Mouse (Mus musculus): ENCODE data around the gene Basp1.

Basp1 gene

GRCm38 (mm10) chr15:25416367-25416766, 2.8 kb upstream of the Basp1 start:
- no peak for DNase-seq (ENCODE audit: low read depth)

GRCm38 (mm10) chr15:25415958-25416357, 2.4 kb upstream of the Basp1 start:
- no peak for DNase-seq (ENCODE audit: low read depth)

GRCm38 (mm10) chr15:25414747-25415119, 1.2 kb upstream of the Basp1 start:
- peak; percentile 63 for DNase-seq (ENCODE audit: low read depth)

- no peak for DNase-seq (ENCODE audit: low read depth)
These were observed 615 bp upstream of the Basp1 start for GRCm38 (mm10) chr15:25414011-25414746.

GRCm38 (mm10) chr15:25412761-25413261, 753 bp downstream of the Basp1 start:
- DNase-seq (ENCODE audit: low read depth) = no peak

GRCm38 (mm10) chr15:25412171-25412641, 1.4 kb downstream of the Basp1 start:
- DNase-seq (ENCODE audit: low read depth) = no peak

GRCm38 (mm10) chr15:25411461-25411860, 2.1 kb downstream of the Basp1 start:
- no peak for DNase-seq (ENCODE audit: low read depth)

GRCm38 (mm10) chr15:25405926-25406325, 7.6 kb downstream of the Basp1 start:
- DNase-seq (ENCODE audit: low read depth) = no peak

DNA sequence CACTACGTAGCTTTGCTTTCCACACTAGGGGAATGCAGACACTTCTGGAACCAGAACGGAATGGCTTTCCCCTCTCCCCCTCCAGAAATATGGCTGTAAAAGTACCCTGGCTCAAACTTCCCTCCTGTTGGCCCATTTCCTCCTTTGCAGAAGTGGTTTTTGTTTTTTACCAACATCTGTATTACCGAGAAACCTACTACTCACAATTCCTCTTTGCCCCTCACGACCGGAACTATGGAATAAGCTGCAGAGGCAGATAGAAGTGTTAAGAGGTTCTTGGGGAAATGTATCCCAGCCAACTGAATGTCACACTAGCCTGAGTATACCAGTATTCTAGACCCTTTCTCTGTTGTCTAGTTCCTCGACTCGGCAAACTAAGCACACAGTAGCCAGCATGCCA, 9.7 kb downstream of the Basp1 start:
- no peak for DNase-seq (ENCODE audit: low read depth)

DNA sequence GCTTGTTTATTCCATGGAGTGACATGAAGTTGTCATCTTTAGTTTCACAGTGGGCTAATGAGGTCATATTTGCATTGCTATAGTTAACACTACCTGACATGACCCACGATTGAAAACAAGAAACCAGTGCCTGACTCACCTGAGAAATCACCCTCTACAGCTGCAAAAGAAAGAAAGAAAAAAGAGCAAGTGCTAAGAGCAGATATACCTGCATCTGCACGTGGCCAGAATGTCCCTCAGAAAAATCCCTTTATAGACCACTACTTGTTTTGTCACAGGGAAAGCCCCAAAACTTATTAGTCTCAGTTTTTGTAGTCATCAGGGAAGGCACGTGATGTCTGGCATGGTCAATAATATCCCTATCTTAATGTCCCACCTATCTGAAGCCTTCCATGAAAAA, 11.6 kb downstream of the Basp1 start:
- no peak for DNase-seq (ENCODE audit: low read depth)

GRCm38 (mm10) chr15:25400276-25400675, 13.3 kb downstream of the Basp1 start:
- DNase-seq (ENCODE audit: low read depth) = no peak

DNA sequence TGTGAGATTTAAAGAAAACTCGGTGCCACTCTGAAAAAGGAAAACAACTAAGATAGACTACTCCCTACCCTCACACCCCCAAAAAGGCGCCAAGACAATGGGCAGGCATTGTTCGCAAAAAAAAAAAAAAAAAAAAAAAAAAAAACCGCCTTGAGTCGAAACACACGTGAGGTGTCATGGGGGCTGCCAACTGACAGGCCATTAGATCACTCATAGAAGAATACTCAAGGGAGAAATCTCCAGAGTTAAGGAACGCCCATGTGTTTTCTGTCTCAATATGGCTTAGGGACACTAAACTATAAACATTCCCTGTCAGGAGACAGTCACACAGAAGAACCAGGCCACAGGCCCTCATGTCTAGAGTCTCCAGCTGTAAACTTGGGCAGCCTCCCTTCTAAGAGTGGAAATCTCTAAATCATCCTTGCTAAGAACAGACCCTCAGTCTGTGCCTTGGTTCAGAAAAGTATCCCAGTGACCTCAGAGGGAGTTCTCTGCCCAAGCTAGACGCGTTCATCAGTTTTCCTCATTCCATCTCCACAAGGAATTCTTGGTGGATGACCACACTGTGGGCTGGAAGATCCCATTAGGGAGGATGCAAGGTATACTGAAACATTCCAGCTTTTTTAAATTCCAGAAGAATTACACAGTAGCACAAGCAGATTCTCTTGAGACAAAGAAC, 17.5 kb downstream of the Basp1 start:
- no peak for DNase-seq (ENCODE audit: low read depth)

DNA sequence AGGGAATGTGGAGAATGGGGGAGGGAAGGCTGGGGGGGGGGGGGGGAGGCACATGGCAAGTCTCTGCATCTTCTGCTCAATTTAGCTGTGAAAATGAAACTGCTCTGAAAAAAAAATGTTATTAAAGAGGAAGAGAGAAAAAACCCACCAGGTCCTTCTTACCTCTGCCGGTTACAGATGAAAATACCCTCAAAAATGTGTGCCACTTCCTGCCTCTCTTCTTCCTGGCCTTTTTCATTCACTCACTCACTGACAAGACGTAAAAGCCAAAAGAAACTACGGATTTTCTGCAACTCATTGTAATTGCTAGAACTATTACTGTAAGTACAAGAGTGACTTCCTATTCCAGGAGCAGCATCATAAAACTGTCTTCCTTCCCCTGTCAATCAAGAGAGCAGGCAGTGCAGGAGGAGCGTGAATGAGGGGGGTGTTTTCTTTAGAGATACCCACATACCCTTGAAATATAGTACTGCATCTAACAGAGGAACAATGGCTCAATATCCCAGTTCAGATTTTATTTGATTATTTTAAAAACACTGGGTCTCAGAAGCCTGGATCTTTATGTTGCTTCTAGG, 21.0 kb downstream of the Basp1 start:
- DNase-seq (ENCODE audit: low read depth) = no peak

GRCm38 (mm10) chr15:25391210-25391609, 22.4 kb downstream of the Basp1 start:
- DNase-seq (ENCODE audit: low read depth) = no peak

DNA sequence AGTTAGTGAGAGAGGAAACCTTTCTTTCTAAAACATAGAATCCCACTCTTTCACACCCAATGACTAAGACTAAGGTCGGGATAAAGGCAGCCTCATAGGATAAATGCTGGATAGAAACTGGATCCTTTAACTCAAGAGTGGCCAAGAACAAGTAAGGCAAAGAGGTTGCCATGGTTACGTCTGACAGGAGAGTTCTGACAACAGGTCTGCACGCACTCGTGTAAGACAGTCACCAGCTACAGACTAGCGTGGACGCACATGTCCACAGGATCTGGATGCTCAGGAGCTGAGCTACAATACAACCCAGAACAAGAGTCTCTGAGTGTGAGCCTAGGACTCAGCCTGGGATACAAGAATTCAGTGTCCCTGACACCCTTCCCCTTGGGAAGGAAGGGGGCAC, 26.0 kb downstream of the Basp1 start:
- DNase-seq (ENCODE audit: low read depth) = no peak

- no peak for DNase-seq (ENCODE audit: low read depth)
These were observed 33.5 kb downstream of the Basp1 start for GRCm38 (mm10) chr15:25380051-25380450.

- DNase-seq (ENCODE audit: low read depth) = no peak
These were observed 34.9 kb downstream of the Basp1 start for GRCm38 (mm10) chr15:25378707-25379106.

GRCm38 (mm10) chr15:25376914-25377313, 36.6 kb downstream of the Basp1 start:
- DNase-seq (ENCODE audit: low read depth) = no peak

DNA sequence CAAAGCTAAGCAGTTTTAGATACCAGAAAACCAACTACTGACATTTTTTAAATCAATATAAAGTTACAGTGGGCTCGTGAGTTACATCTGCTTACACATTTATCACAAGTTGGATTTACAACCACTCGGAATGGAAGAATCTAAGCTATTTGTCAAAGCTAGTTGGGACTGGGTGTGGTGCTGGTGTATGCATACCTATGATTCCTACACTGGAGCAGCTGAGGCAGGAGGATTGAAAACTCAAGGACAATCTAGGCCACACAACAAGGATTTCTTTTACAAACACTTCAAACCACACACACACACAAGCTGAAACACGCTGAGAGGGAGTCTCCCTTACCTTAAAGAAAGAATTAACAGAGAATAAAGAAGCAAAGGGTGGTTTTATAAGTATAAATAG, 40.1 kb downstream of the Basp1 start:
- DNase-seq (ENCODE audit: low read depth) = no peak

GRCm38 (mm10) chr15:25369522-25369921, 44.0 kb downstream of the Basp1 start:
- DNase-seq (ENCODE audit: low read depth) = no peak

DNA sequence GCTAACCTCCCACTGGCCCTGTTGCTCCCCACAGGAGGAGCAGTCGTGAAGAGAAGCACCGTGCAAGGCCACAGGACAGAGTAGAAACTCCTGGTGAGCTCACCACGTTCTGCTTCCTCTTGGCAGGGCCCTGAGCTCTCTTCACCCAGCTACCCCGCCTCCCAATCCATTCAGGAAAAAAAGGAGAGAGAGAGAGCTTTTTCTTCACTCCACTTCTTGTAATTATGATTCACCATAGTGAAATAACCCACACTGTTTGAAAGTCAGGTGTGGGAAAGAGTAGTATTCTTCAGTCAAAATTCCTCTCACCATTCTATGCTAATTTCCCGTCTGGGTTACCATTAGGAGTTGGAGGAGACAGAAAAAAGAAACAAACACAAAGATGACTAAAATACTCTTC, 48.1 kb downstream of the Basp1 start:
- no peak for DNase-seq (ENCODE audit: low read depth)

GRCm38 (mm10) chr15:25364819-25365463, 48.6 kb downstream of the Basp1 start:
- DNase-seq (ENCODE audit: low read depth) = no peak

All from fibroblast of lung, adult 2 months (primary cell).